Mouse (Mus musculus) CH12.LX (cell line): Measurements from ENCODE around the gene Bri3bp. TPM values are rescaled to one million over a fixed set of nuclear protein-coding genes. Genes with fewer than 3 reads are reported as not detected.

ENCODE experiments used
- DNase-seq: peaks from one replicate; pipeline ENCODE4 v3.0.0-alpha.2; 2013; ENCODE audit errors: extremely low read depth
- H3K27ac ChIP-seq: 2 replicates; pipeline ENCODE4 v1.5.1; 2012; ENCODE audit warnings: low read depth, mild to moderate bottlenecking, control low read depth, moderate library complexity; ENCODE audit not compliant: insufficient read depth
- H3K27me3 ChIP-seq: replicated peaks from 2 replicates; pipeline ENCODE3; 2012; ENCODE audit warnings: inconsistent platforms
- H3K36me3 ChIP-seq, 2 experiments: replicated peaks in 1 of 2; 2 replicates each; pipeline versions ENCODE3 to v1.6.1; 2012; ENCODE audit warnings: inconsistent platforms in 1 of 2, low read length in 1 of 2, mild to moderate bottlenecking in 1 of 2, mixed read lengths in 1 of 2, moderate library complexity in 1 of 2; ENCODE audit not compliant: control insufficient read depth in 1 of 2, insufficient read depth in 1 of 2
- H3K4me1 ChIP-seq, 2 experiments: 2 replicates each; pipeline ENCODE4 v1.6.1; 2012; ENCODE audit warnings: inconsistent platforms in 1 of 2, moderate library complexity in 1 of 2; ENCODE audit not compliant: insufficient read depth in 2 of 2, control insufficient read depth in 1 of 2
- H3K4me2 ChIP-seq: 2 replicates; pipeline ENCODE4 v1.6.1; 2012; ENCODE audit warnings: low read depth, mild to moderate bottlenecking, control low read depth; ENCODE audit not compliant: poor library complexity, insufficient read depth, severe bottlenecking
- H3K4me3 ChIP-seq, 3 experiments: fragments of 150-350 bp in 1 of 3; sonication (generic) in 1 of 3; replicated peaks in 1 of 3; 2 replicates each; pipeline versions ENCODE3 to v1.5.1; 2011 to 2012; ENCODE audit warnings: low read depth in 2 of 3, low read length in 2 of 3, mild to moderate bottlenecking in 2 of 3, moderate library complexity in 2 of 3, control low read depth in 1 of 3, improper control_type of control experiment in 1 of 3, inconsistent platforms in 1 of 3, mixed read lengths in 1 of 3; ENCODE audit not compliant: poor library complexity in 1 of 3
- H3K79me2 ChIP-seq: replicated peaks from 2 replicates; pipeline ENCODE4 v1.6.1; 2012; ENCODE audit warnings: mild to moderate bottlenecking, moderate library complexity; ENCODE audit not compliant: control insufficient read depth, poor library complexity, insufficient read depth, severe bottlenecking; ENCODE audit errors: extremely low read depth
- H3K9ac ChIP-seq: 2 replicates; pipeline ENCODE4 v1.6.1; 2012; ENCODE audit warnings: low read depth, mild to moderate bottlenecking, control low read depth, moderate library complexity; ENCODE audit not compliant: insufficient read depth
- H3K9me3 ChIP-seq: replicated peaks from 2 replicates; pipeline ENCODE3; 2012; ENCODE audit warnings: low read length, inconsistent platforms, mixed read lengths
- BHLHE40 ChIP-seq: IDR thresholded peaks from 2 replicates; pipeline ENCODE4 v1.6.1; 2011; ENCODE audit warnings: mild to moderate bottlenecking, low read depth, low read length, improper control_type of control experiment
- CHD1 ChIP-seq: IDR thresholded peaks from 2 replicates; pipeline ENCODE4 v1.6.1; 2012; ENCODE audit warnings: low read depth, low read length, improper control_type of control experiment, inconsistent platforms
- CHD2 ChIP-seq: IDR thresholded peaks from 2 replicates; pipeline ENCODE4 v1.6.1; 2011; ENCODE audit warnings: low read length, improper control_type of control experiment
- ELF1 ChIP-seq: IDR thresholded peaks from 2 replicates; pipeline ENCODE4 v1.6.1; 2014; ENCODE audit warnings: low read depth, mild to moderate bottlenecking, inconsistent platforms, low read length, improper control_type of control experiment
- ETS1 ChIP-seq: conservative IDR thresholded peaks from 2 replicates; pipeline ENCODE4 v1.6.1; 2012; ENCODE audit warnings: low read depth, mild to moderate bottlenecking, inconsistent platforms, low read length, improper control_type of control experiment, moderate library complexity
- JUND ChIP-seq: conservative IDR thresholded peaks from 2 replicates; pipeline ENCODE4 v1.6.1; 2011; ENCODE audit warnings: low read depth, low read length, improper control_type of control experiment
- MAFK ChIP-seq: IDR thresholded peaks from 2 replicates; pipeline ENCODE4 v1.6.1; 2011; ENCODE audit warnings: low read length, improper control_type of control experiment; ENCODE audit not compliant: insufficient replicate concordance
- MAZ ChIP-seq: IDR thresholded peaks from 2 replicates; pipeline ENCODE4 v1.6.1; 2012; ENCODE audit warnings: low read depth, mild to moderate bottlenecking, inconsistent platforms, low read length, improper control_type of control experiment, moderate library complexity
- MXI1 ChIP-seq: IDR thresholded peaks from 2 replicates; pipeline ENCODE4 v1.6.1; 2011; ENCODE audit warnings: mild to moderate bottlenecking, low read depth, low read length, improper control_type of control experiment
- MYC ChIP-seq: IDR thresholded peaks from 2 replicates; pipeline ENCODE4 v1.6.1; 2011; ENCODE audit warnings: low read depth, mild to moderate bottlenecking, improper control_type of control experiment, low read length
- NRF1 ChIP-seq: IDR thresholded peaks from 2 replicates; pipeline ENCODE4 v1.6.1; 2014; ENCODE audit warnings: low read depth, mild to moderate bottlenecking, inconsistent platforms, low read length, improper control_type of control experiment, moderate library complexity
- POLR2A ChIP-seq: IDR thresholded peaks from 2 replicates; pipeline ENCODE4 v1.6.1; 2011; ENCODE audit warnings: low read depth, mild to moderate bottlenecking, improper control_type of control experiment, low read length
- RCOR1 ChIP-seq: conservative IDR thresholded peaks from 2 replicates; pipeline ENCODE4 v1.6.1; 2012; ENCODE audit warnings: low read depth, mild to moderate bottlenecking, inconsistent platforms, low read length, improper control_type of control experiment
- SIN3A ChIP-seq: IDR thresholded peaks from 2 replicates; pipeline ENCODE4 v1.6.1; 2012; ENCODE audit warnings: low read length, improper control_type of control experiment, inconsistent platforms
- TCF12 ChIP-seq: IDR thresholded peaks from 2 replicates; pipeline ENCODE4 v1.6.1; 2014; ENCODE audit warnings: low read depth, mild to moderate bottlenecking, inconsistent platforms, low read length, improper control_type of control experiment
- USF2 ChIP-seq: conservative IDR thresholded peaks from 2 replicates; pipeline ENCODE4 v1.6.1; 2011; ENCODE audit warnings: low read depth, low read length, improper control_type of control experiment
- ZKSCAN1 ChIP-seq: IDR thresholded peaks from 2 replicates; pipeline ENCODE4 v1.6.1; 2012; ENCODE audit warnings: low read depth, inconsistent platforms, low read length, improper control_type of control experiment, borderline replicate concordance
- ZNF384 ChIP-seq: IDR thresholded peaks from 2 replicates; pipeline ENCODE4 v1.6.1; 2012; ENCODE audit warnings: low read depth, low read length, improper control_type of control experiment, inconsistent platforms
- dilution Hi-C: fragments of 300-500 bp; cut with MboI; formaldehyde crosslinking; loops from 2 replicates; pipeline ENCODE4 v1.14.3; 2020; ENCODE audit warnings: low sequenced_read_pairs; ENCODE audit not compliant: extremely low pct_unique_long_range_greater_than_20kb, extremely low pct_ligation_motif_present
- in situ Hi-C: fragments of 300-500 bp; cut with MboI; formaldehyde crosslinking; loops from 3 replicates; pipeline ENCODE4 v1.14.3; 2019; ENCODE audit warnings: low sequenced_read_pairs, low pct_ligation_motif_present, low pct_unique_long_range_greater_than_20kb, mixed read lengths
- polyA plus RNA-seq: library from polyadenylated mRNA; unstranded; fragments of >175 nt; gene quantifications from 2 replicates; pipeline ENCODE4 v1.2.1, GENCODE M21; 2012; ENCODE audit warnings: low read depth; ENCODE audit not compliant: insufficient read length
- total RNA-seq, 2 experiments: library from RNA; depleted of rRNA; stranded (reverse); fragments of 300-350 nt in 1 of 2; fragments of >200 nt in 1 of 2; gene quantifications; 2 replicates each; pipeline ENCODE4 v1.2.3; 2012 to 2014

Bri3bp gene
- total and polyA plus RNA-seq, 3 experiments = 37.7 to 147 (median 49.6) TPM

DNA sequence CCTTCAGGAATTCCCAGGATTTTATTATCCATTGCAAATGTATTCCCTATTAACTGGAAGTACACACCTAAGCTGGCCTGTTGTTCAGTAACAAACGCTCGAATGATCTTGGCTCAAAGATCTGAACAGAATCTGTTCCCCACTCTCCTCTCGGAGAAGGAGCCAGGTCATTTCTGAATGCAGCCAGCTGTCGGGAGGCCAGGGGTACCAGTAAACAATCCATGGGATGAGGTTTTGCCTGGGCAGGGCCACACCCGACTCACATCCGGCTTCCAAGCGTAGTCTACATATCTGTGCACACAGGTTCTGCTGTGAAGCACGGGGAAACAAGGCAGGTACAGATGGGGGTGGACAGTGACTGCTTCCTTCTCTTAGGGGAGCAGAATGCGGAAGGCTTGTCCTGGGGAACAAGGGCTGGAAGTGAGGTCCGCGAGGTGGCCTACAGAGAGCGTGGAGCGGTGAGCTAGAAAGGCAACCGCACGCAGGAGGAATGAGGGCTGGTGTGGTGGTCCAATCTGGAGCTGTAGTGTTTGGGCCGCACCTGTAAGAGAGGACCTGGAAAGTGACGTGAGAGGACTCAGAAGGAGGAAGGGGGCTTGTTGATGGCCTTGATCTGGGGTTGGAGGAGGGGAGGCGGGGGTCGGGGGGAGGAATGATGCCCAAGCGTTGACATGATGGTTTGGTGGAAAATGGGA lies 34.9 kb upstream of the Bri3bp start:
- in situ Hi-C loops (no loop called here), dilution Hi-C loops (no loop called here)
- Histone ChIP-seq H3K4me1 (peaks cover 3 to 22% of the 10 kb centered on the region in 2 experiments; a peak in 3 of 4 replicates), H3K9me3 (no peaks in the 10 kb centered on the region), H3K4me2 (peak overlapping the region; percentile 55), H3K9ac (peak overlapping the region; percentile 51), H3K4me3 (peak overlapping the region; percentile 57 to 72 (median 72)), H3K27me3 (no peaks in the 10 kb centered on the region), H3K36me3 (no peaks in the 10 kb centered on the region), H3K79me2 (no peaks in the 10 kb centered on the region), H3K27ac (peak overlapping the region; percentile 85)
- DNase-seq = peak; percentile 57
- no peak for TF ChIP-seq ZNF384
- TF ChIP-seq MXI1 = no peak; the same call in 1 of the 2 replicates
- peak; percentile 15; the same call in 1 of the 2 replicates for TF ChIP-seq BHLHE40
- TF ChIP-seq MAZ = peak; percentile 40; the same call in 1 of the 2 replicates
- 0 out of 2 replicates have a peak, but pooled peaks have one; percentile 24 for TF ChIP-seq TCF12
- TF ChIP-seq ELF1 = peak; percentile 62; the same call in 1 of the 2 replicates
- peak; percentile 89 for TF ChIP-seq SIN3A
- no peak for TF ChIP-seq USF2
- TF ChIP-seq POLR2A = no peak; the same call in 1 of the 2 replicates
- no peak for TF ChIP-seq RCOR1
- TF ChIP-seq ZKSCAN1 = no peak
- no peak for TF ChIP-seq JUND
- no peak for TF ChIP-seq CHD2
- no peak for TF ChIP-seq MAFK

DNA sequence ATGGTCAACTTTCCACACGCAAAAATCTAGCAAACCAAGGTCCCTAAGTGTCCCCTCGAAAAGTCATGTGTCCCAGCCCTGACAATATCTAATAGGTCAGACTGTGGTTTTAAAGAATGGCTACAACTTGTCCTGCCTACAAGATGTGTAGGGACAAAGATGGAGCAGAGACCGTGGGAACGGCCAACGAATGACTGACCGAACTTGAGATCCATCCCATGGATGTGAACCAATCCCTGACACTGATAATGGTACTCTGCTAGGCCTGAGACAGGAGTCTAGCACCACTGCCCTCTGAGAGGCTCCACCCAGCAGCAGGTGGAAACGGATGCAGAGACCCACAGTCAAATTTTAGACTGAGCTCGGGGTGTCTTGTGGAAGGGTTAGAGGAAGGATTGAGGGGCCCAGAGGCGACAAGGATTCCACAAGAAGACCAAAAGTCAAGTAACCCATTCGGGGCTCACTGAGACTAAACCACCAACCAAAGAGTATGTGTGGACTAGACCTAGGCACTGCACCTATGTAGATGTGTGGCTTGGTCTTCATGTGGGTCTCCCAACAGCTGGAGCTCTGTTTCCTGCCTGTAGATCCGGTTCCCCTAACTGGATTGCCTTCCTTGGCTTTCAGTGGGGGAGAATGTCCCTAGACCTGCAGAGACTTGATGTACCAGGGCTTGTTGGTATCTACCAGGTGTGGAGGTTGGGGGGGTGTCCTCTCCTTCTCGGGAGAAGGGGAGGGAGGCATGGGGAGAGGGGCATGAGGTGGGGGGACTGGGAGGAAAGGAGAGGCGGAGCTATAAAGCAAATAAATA lies 34.1 kb upstream of the Bri3bp start:
- Histone ChIP-seq H3K9me3 (no peaks in the 10 kb centered on the region), H3K36me3 (peaks cover 0 to 2% of the 10 kb centered on the region in 2 experiments), H3K27ac (peak overlapping the region; percentile 85), H3K9ac (peak overlapping the region; percentile 51; the same call in 1 of the 2 replicates), H3K4me2 (peak overlapping the region; percentile 55), H3K79me2 (no peaks in the 10 kb centered on the region), H3K4me3 (peak overlapping the region; percentile 57 to 72 (median 72)), H3K4me1 (peaks cover 3 to 22% of the 10 kb centered on the region in 2 experiments; a peak in 3 of 4 replicates), H3K27me3 (no peaks in the 10 kb centered on the region)
- dilution Hi-C loops = no loop called here
- TF ChIP-seq CHD1 (peak; percentile 43; the same call in 1 of the 2 replicates), ETS1 (peak; percentile 15; the same call in 1 of the 2 replicates), NRF1 (no peak), MYC (no peak), SIN3A (peak; percentile 19; the same call in 1 of the 2 replicates)
- no peak for DNase-seq
- in situ Hi-C loops = no loop called here
